Mouse (Mus musculus) intestine, embryonic 14.5 days (tissue): ENCODE data around the gene Gm39115. TPM values are rescaled to one million over a fixed set of nuclear protein-coding genes. Genes with fewer than 3 reads are reported as not detected.
"Not testable (repeated sequence)": the region's sequence is repeated elsewhere in the genome, so short reads cannot be mapped to it uniquely, and the experiment has no call there.

ENCODE experiments used
- ATAC-seq: fragments of 200-750 bp; cut with Nextera tagmentation; replicated peaks from 2 replicates; pipeline ENCODE4 v1.8.0; 2017; ENCODE audit warnings: low read depth, moderate number of reproducible peaks, moderate TSS enrichment, moderate library complexity; ENCODE audit not compliant: low FRiP score, low TSS enrichment
- DNase-seq: peaks from one replicate; pipeline ENCODE4 v3.0.0-alpha.2; 2018; ENCODE audit warnings: low spot score
- H3K27ac ChIP-seq: fragments of 300-500 bp; sonication (generic); 2 replicates; pipeline ENCODE4 v1.5.1; 2014; ENCODE audit warnings: low read depth, mild to moderate bottlenecking, control low read depth
- H3K27me3 ChIP-seq: fragments of 300-500 bp; sonication (generic); replicated peaks from 2 replicates; pipeline ENCODE4 v1.6.1; 2014; ENCODE audit warnings: low read length, control low read depth; ENCODE audit not compliant: control insufficient read depth, insufficient read depth
- H3K36me3 ChIP-seq: fragments of 300-500 bp; sonication (generic); 2 replicates; pipeline ENCODE4 v1.6.1; 2014; ENCODE audit warnings: low read length, control low read depth; ENCODE audit not compliant: control insufficient read depth, insufficient read depth
- H3K4me1 ChIP-seq: fragments of 300-500 bp; sonication (generic); replicated peaks from 2 replicates; pipeline ENCODE4 v1.6.1; 2014; ENCODE audit warnings: low read length, control low read depth, mixed read lengths; ENCODE audit not compliant: control insufficient read depth, insufficient read depth
- H3K4me2 ChIP-seq: fragments of 300-500 bp; sonication (generic); 2 replicates; pipeline ENCODE4 v1.6.1; 2014; ENCODE audit warnings: low read length
- H3K4me3 ChIP-seq: fragments of 300-500 bp; sonication (generic); 2 replicates; pipeline ENCODE4 v1.5.1; 2014; ENCODE audit warnings: low read depth, low read length, control low read depth, mixed read lengths
- H3K9ac ChIP-seq: fragments of 300-500 bp; sonication (generic); 2 replicates; pipeline ENCODE4 v1.6.1; 2014; ENCODE audit warnings: mild to moderate bottlenecking, low read length
- H3K9me3 ChIP-seq: fragments of 300-500 bp; sonication (generic); 2 replicates; pipeline ENCODE4 v1.6.1; 2016; ENCODE audit warnings: low read length, control low read depth; ENCODE audit not compliant: control insufficient read depth
- WGBS: fragments of 180-500 bp; shearing (Covaris S2); extraction: QIAGEN DNeasy Blood & Tissue Kit; methylation state at CpG from one replicate; pipeline ENCODE4 v1.1.7; 2014; 5-methylcytosine and 5-hydroxymethylcytosine counted together
- polyA plus RNA-seq: library from polyadenylated mRNA; unstranded; fragments of >200 nt; fragmentation: Nextera tagmentation; extraction: Ambion mirVana; gene quantifications from 2 replicates; pipeline ENCODE4 v1.2.1, GENCODE M21; 2014

Gm39115 gene
- polyA plus RNA-seq, 1 experiment from 2014 or later: not detected

GRCm38 (mm10) chr7:142152191-142152590 is 16.4 kb upstream of the Gm39115 start:
- no peaks in the 10 kb centered on the region for H3K9me3 ChIP-seq
- H3K4me1 ChIP-seq: no peaks in the 10 kb centered on the region
- no peak overlapping the region for H3K4me3 ChIP-seq
- no peak overlapping the region for H3K27ac ChIP-seq
- no peaks in the 10 kb centered on the region for H3K36me3 ChIP-seq
- ATAC-seq: no peak
- no peak overlapping the region for H3K9ac ChIP-seq
- H3K4me2 ChIP-seq: no peak overlapping the region
- DNase-seq: no peak
- 78% methylated on average over 4 of the region's 4 CpGs for WGBS
- H3K27me3 ChIP-seq: no peaks in the 10 kb centered on the region

- Histone ChIP-seq H3K9me3 (no peaks in the 10 kb centered on the region), H3K27ac (no peak overlapping the region), H3K4me1 (no peaks in the 10 kb centered on the region), H3K9ac (no peak overlapping the region), H3K36me3 (no peaks in the 10 kb centered on the region), H3K27me3 (no peaks in the 10 kb centered on the region), H3K4me3 (no peak overlapping the region), H3K4me2 (no peak overlapping the region)
- ATAC-seq (no peak), DNase-seq (no peak)
These were observed 12.8 kb upstream of the Gm39115 start for GRCm38 (mm10) chr7:142148633-142149032.

- DNase-seq: peak; percentile 52
These were observed 10.2 kb upstream of the Gm39115 start for GRCm38 (mm10) chr7:142146033-142146432.

DNA sequence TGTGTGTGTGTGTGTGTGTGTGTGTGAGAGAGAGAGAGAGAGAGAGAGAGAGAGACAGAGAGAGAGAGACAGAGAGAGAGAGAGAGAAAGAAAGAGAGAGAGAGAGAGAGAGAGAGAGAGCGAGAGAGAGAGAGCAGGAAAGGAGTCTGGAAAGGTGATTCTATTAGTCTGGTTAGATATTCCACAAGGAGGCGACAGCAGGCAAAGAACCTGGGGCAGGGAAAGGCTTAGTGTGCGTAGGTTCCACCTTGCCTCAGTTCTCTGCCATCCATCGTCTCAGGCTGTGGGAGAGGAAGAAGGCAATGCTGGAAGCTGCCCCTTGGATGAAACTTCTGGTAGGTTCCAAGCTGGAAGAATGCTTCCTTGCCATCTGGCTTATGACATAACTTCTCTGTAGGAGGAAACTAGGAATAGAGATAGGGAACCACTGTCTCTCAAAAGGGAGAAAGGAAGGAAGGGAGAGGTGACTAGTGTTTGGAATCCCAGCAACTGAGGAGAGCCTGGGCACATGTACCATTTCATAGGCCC is 9.6 kb upstream of the Gm39115 start:
- Histone ChIP-seq H3K9ac (no peak overlapping the region), H3K36me3 (no peaks in the 10 kb centered on the region), H3K27ac (no peak overlapping the region), H3K9me3 (no peaks in the 10 kb centered on the region), H3K4me3 (no peak overlapping the region), H3K27me3 (no peaks in the 10 kb centered on the region), H3K4me1 (no peaks in the 10 kb centered on the region), H3K4me2 (no peak overlapping the region)
- DNase-seq (no peak), ATAC-seq (no peak)
- 41% methylated on average over 4 of the region's 4 CpGs for WGBS

More at GRCm38 (mm10) chr7:142146033-142146432, 10.2 kb upstream of the Gm39115 start:
- no peaks in the 10 kb centered on the region for H3K27me3 ChIP-seq
- no peak for ATAC-seq
- no peak overlapping the region for H3K27ac ChIP-seq
- H3K9me3 ChIP-seq: no peaks in the 10 kb centered on the region
- H3K4me2 ChIP-seq: no peak overlapping the region
- H3K36me3 ChIP-seq: no peaks in the 10 kb centered on the region
- H3K9ac ChIP-seq: no peak overlapping the region
- H3K4me1 ChIP-seq: no peaks in the 10 kb centered on the region
- 3% methylated on average over 1 of the region's 1 CpGs for WGBS
- H3K4me3 ChIP-seq: no peak overlapping the region

DNA sequence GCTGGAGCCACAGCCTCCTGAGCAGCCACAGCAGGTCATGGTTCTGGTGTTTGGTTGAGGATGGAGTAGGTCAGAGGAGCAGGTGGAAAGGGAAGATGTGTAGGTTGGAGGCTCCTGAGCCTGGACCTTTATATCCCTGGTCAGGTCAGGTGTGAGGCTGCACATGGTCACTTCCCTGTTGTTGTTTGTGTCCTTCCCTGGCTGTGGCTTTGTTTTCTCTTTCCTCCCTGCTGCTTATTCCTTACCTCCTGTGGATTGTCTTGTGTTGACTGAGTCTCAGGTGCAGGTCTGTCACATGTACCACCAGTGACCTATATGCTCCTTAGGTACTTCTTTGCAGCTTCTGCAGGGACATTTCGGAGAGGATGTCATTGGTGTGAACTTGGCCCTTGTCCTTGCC is 8.7 kb upstream of the Gm39115 start, which contains the start of gene Gm45337:
Gene Gm45337, minus strand, starts transcription at position 101 of the 400 bp plus-strand sequence.
- H3K4me2 ChIP-seq: no peak within 1 kb of the TSS
- H3K9me3 ChIP-seq: no peaks in the 10 kb centered on the region
- no peaks in the 10 kb centered on the region for H3K27me3 ChIP-seq
- H3K9ac ChIP-seq: no peak within 1 kb of the TSS
- H3K4me3 ChIP-seq: no peak within 1 kb of the TSS
- no peaks in the 10 kb centered on the region for H3K36me3 ChIP-seq
- H3K4me1 ChIP-seq: no peaks in the 10 kb centered on the region
- ATAC-seq (no peak), DNase-seq (no peak)
- no peak within 1 kb of the TSS for H3K27ac ChIP-seq
- 73% methylated on average over 1 of the region's 1 CpGs for WGBS

GRCm38 (mm10) chr7:142143506-142144010 is 7.7 kb upstream of the Gm39115 start:
- not testable (repeated sequence) for DNase-seq

DNA sequence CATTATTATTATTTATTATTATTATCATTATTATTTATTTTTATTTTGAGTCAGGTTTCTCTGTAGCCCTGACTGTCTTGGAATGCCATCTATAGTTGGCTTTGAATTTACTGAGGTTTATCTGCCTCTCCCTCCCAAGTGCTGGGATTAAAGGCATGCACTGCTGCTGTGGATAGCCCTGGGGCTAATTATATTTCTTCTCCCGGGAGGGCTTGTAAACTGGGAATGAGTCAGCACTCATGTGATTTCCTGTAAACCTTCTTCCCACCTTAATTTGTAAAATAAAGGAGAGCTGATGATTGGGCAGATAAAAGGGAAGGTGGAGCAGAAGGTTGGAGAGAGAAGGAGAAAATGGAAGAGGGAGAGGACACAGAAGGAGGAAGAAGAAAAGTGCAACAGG is 4.9 kb upstream of the Gm39115 start:
- WGBS: 17% methylated on average over 1 of the region's 1 CpGs
- Histone ChIP-seq H3K27me3 (no peaks in the 10 kb centered on the region), H3K36me3 (no peaks in the 10 kb centered on the region), H3K9ac (no peak overlapping the region), H3K27ac (no peak overlapping the region), H3K4me2 (no peak overlapping the region), H3K4me1 (no peaks in the 10 kb centered on the region), H3K9me3 (no peaks in the 10 kb centered on the region), H3K4me3 (no peak overlapping the region)
- DNase-seq: no peak
- ATAC-seq: no peak

More at GRCm38 (mm10) chr7:142143506-142144010, 7.7 kb upstream of the Gm39115 start:
- not testable (repeated sequence) for H3K4me2 ChIP-seq, H3K27ac ChIP-seq, H3K27me3 ChIP-seq, H3K4me1 ChIP-seq, ATAC-seq, H3K4me3 ChIP-seq, H3K9ac ChIP-seq, H3K9me3 ChIP-seq, H3K36me3 ChIP-seq
- 40% methylated on average over 1 of the region's 1 CpGs for WGBS

- H3K4me2 ChIP-seq: no peak overlapping the region
- no peaks in the 10 kb centered on the region for H3K4me1 ChIP-seq
- H3K9me3 ChIP-seq: no peaks in the 10 kb centered on the region
- H3K27ac ChIP-seq: no peak overlapping the region
- H3K4me3 ChIP-seq: no peak overlapping the region
- no peaks in the 10 kb centered on the region for H3K36me3 ChIP-seq
- H3K9ac ChIP-seq: no peak overlapping the region
- DNase-seq (no peak), ATAC-seq (no peak)
- H3K27me3 ChIP-seq: no peaks in the 10 kb centered on the region
- WGBS: 52% methylated on average over 4 of the region's 4 CpGs
These were observed 1.4 kb downstream of the Gm39115 start for GRCm38 (mm10) chr7:142134206-142134995.
